In genomic region chr14:31521318-31521717, GRCm38 (mm10) we compare ENCODE assay signal across 19 mouse cellular contexts. TPM values are rescaled to one million over a fixed set of nuclear protein-coding genes. Genes with fewer than 3 reads are reported as not detected.
DNase-seq lines count a peak whose midpoint lies in the region.
"Had no signal": no experiment of that assay in that cellular context is flagged by ENCODE, and none has a peak within 500 bp of the region (broad histone marks: within the 10 kb centered on the region; RNA-seq: fewer than 3 reads in every experiment).

No protein-coding gene starts in this region.

- 69% methylated on average over 2 of the region's 2 CpGs for WGBS in heart, embryonic 10.5 days

- H3K4me1 ChIP-seq in heart, embryonic 10.5 days = peaks cover 2% of the 10 kb centered on the region; the same call in 1 of the 2 replicates
- H3K4me1 ChIP-seq: embryonic facial prominence, embryonic 15.5 days; forebrain, embryonic 15.5 days; hindbrain, embryonic 15.5 days; liver, embryonic 13.5 days; midbrain, embryonic 13.5 days had no signal

- H3K4me3 ChIP-seq in heart, embryonic 10.5 days = no peak overlapping the region
- H3K4me3 ChIP-seq: embryonic facial prominence, embryonic 15.5 days; forebrain, embryonic 15.5 days; hindbrain, embryonic 15.5 days; intestine, embryonic 15.5 days; liver, embryonic 13.5 days; megakaryocyte, embryonic 14.5 days; midbrain, embryonic 13.5 days had no signal

- peaks cover 3% of the 10 kb centered on the region; the same call in 1 of the 2 replicates for H3K36me3 ChIP-seq in heart, embryonic 10.5 days
- H3K36me3 ChIP-seq: embryonic facial prominence, embryonic 15.5 days; forebrain, embryonic 15.5 days; hindbrain, embryonic 15.5 days; intestine, embryonic 15.5 days; liver, embryonic 13.5 days; midbrain, embryonic 13.5 days had no signal

- no peak overlapping the region for H3K27ac ChIP-seq in heart, embryonic 10.5 days
- H3K27ac ChIP-seq: embryonic facial prominence, embryonic 15.5 days; forebrain, embryonic 15.5 days; hindbrain, embryonic 15.5 days; intestine, embryonic 15.5 days; liver, embryonic 13.5 days; midbrain, embryonic 13.5 days; stomach, postnatal 0 days had no signal

- DNase-seq in cerebellum, adult 18-20 months = peak; percentile 18 to 29
- no peak for DNase-seq in cerebellum, postnatal 4 days (ENCODE audit: low spot score in 2 of 2)
- peak; percentile 14 for DNase-seq in heart, postnatal 4 days
- DNase-seq in heart, embryonic 10.5 days (ENCODE audit: low spot score) = no peak
- peak; percentile 15 for DNase-seq in lung, postnatal 36 days
- DNase-seq in lung, postnatal 14 days = no peak
- no peak for DNase-seq in retina, postnatal 1 day
- DNase-seq: cerebellum, adult 11 months; gastrocnemius, postnatal 36 days; kidney, adult 8-10 months; kidney, postnatal 14 days; liver, embryonic 13.5 days had no signal

- H3K9me3 ChIP-seq in heart, embryonic 10.5 days = no peaks in the 10 kb centered on the region
- H3K9me3 ChIP-seq: embryonic facial prominence, embryonic 15.5 days; forebrain, embryonic 15.5 days; hindbrain, embryonic 15.5 days; intestine, embryonic 15.5 days; liver, embryonic 13.5 days; megakaryocyte, embryonic 14.5 days; midbrain, embryonic 13.5 days had no signal

- H3K27me3 ChIP-seq in heart, embryonic 10.5 days (ENCODE audit: insufficient read depth, poor library complexity, severe bottlenecking) = no peaks in the 10 kb centered on the region
- H3K27me3 ChIP-seq: embryonic facial prominence, embryonic 15.5 days; forebrain, embryonic 15.5 days; hindbrain, embryonic 15.5 days; intestine, embryonic 15.5 days; liver, embryonic 13.5 days; midbrain, embryonic 13.5 days had no signal

RNA-seq across cellular contexts. Expression of gene Mettl6, which starts 26.5 kb away (rescaled TPM):
- 10 to 100 TPM; 16.5 to 16.9 TPM for total RNA-seq in heart, postnatal 4 days (2021)
- polyA plus RNA-seq in heart, embryonic 10.5 days (2016; fragmentation: Nextera tagmentation; extraction: Ambion mirVana) = 52.7 and 64.4 TPM in 2 replicates

RNA-seq across cellular contexts. Expression of gene Eaf1, which starts 27.1 kb away (rescaled TPM):
- total RNA-seq in heart, postnatal 4 days (2021) = 10 to 100 TPM; 16.3 to 17.6 TPM
- 22.3 and 25.7 TPM in 2 replicates for polyA plus RNA-seq in heart, embryonic 10.5 days (2016; fragmentation: Nextera tagmentation; extraction: Ambion mirVana)

Comparison
In these comparisons a context has a peak if more than half of its experiments do, and no peak if none do; other contexts are left out.
1. DNase-seq: peak in cerebellum, adult 18-20 months (2 of 2), heart, postnatal 4 days (single experiment) and lung, postnatal 36 days (single experiment); none in cerebellum, postnatal 4 days (0 of 2), heart, embryonic 10.5 days (single experiment), lung, postnatal 14 days (single experiment) and retina, postnatal 1 day (single experiment).